Mouse (Mus musculus) right cerebral cortex, adult 2 months (tissue): ENCODE results near the gene D630039A03Rik.

Experiments
- DNase-seq, 2 experiments: peaks; one replicate each; pipeline ENCODE4 v3.0.0; 2021 to 2022; ENCODE audit warnings: low spot score in 2 of 2

D630039A03Rik gene

GRCm38 (mm10) chr4:57916201-57916661 is at the start of gene D630039A03Rik:
Gene D630039A03Rik (minus strand): TSS chr4:57916297.
- no peak for DNase-seq

- DNase-seq, result no peak
Observed at GRCm38 (mm10) chr4:57965516-57965915, 49.4 kb upstream of the D630039A03Rik start.

GRCm38 (mm10) chr4:57964143-57964542 is 48.0 kb upstream of the D630039A03Rik start:
- no peak for DNase-seq

GRCm38 (mm10) chr4:57959056-57959455 is 43.0 kb upstream of the D630039A03Rik start:
- DNase-seq, result no peak

GRCm38 (mm10) chr4:57958098-57958497 is 42.0 kb upstream of the D630039A03Rik start:
- DNase-seq, result no peak

- no peak for DNase-seq
Observed at GRCm38 (mm10) chr4:57957200-57958085, 41.3 kb upstream of the D630039A03Rik start.

- DNase-seq, result peak; percentile 90 to 93
Observed at GRCm38 (mm10) chr4:57956029-57956960, 40.2 kb upstream of the D630039A03Rik start, which contains the start of gene Txn1. Gene Txn1 (minus strand): TSS chr4:57956411.

- peak; percentile 60 to 68 for DNase-seq
Observed at GRCm38 (mm10) chr4:57955544-57955958, 39.5 kb upstream of the D630039A03Rik start.

GRCm38 (mm10) chr4:57954991-57955390 is 38.9 kb upstream of the D630039A03Rik start:
- no peak for DNase-seq

GRCm38 (mm10) chr4:57954580-57954979 is 38.5 kb upstream of the D630039A03Rik start:
- DNase-seq, result no peak

GRCm38 (mm10) chr4:57953796-57954195 is 37.7 kb upstream of the D630039A03Rik start:
- DNase-seq, result no peak

- no peak for DNase-seq
Observed at GRCm38 (mm10) chr4:57952891-57953290, 36.8 kb upstream of the D630039A03Rik start.

- no peak for DNase-seq
Observed at GRCm38 (mm10) chr4:57952416-57952815, 36.3 kb upstream of the D630039A03Rik start.

- DNase-seq, result no peak
Observed at GRCm38 (mm10) chr4:57949866-57950265, 33.8 kb upstream of the D630039A03Rik start.

- no peak for DNase-seq
Observed at GRCm38 (mm10) chr4:57947476-57947875, 31.4 kb upstream of the D630039A03Rik start.

GRCm38 (mm10) chr4:57947036-57947435 is 30.9 kb upstream of the D630039A03Rik start:
- DNase-seq, result no peak

GRCm38 (mm10) chr4:57942892-57943291 is 26.8 kb upstream of the D630039A03Rik start:
- no peak for DNase-seq

GRCm38 (mm10) chr4:57940631-57941030 is 24.5 kb upstream of the D630039A03Rik start:
- DNase-seq, result no peak

GRCm38 (mm10) chr4:57937292-57937691 is 21.2 kb upstream of the D630039A03Rik start:
- DNase-seq, result no peak

GRCm38 (mm10) chr4:57934181-57934580 is 18.1 kb upstream of the D630039A03Rik start:
- no peak for DNase-seq

- DNase-seq, result no peak
Observed at GRCm38 (mm10) chr4:57930559-57931170, 14.6 kb upstream of the D630039A03Rik start.
